Mouse (Mus musculus) E14TG2a.4 (cell line): ENCODE measurements at regions not wholly inside any gene's neighbourhood (a gene's known extent, or its start where the extent isn't known, plus 50 kb on each side); places are given as distances from the start of the nearest gene placed in this dataset.

ENCODE experiments used
- CTCF ChIP-seq: conservative IDR thresholded peaks from 2 replicates; pipeline ENCODE4 v1.5.1; 2014; ENCODE audit warnings: low read length
- POU5F1 ChIP-seq: IDR thresholded peaks from 2 replicates; pipeline ENCODE4 v1.6.1; 2014; ENCODE audit warnings: low read length, borderline replicate concordance

DNA sequence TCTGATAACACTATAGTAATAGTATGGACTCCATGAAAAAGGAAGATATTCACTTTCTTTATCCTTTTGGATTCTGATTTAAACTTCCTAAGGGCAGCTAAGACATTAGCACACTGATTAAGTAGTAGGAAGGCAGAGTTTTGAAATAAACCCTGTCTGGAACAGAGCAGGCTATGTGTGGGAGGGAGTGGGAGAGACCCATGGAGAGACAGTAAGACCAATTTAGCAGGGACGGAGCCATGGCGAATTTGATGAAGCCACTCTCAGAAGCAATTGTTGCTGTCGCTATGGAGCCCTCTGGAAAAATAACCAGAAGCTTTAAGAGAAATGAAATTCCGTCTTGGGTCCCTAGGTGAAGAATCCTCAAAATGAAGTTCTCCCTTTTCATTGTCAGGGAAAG, 303.5 kb downstream of the Brinp2 start:
- TF ChIP-seq CTCF (no peak), POU5F1 (no peak)
